Mouse (Mus musculus): ENCODE results near the gene Rab5b.
"Not testable (repeated sequence)": the region's sequence is repeated elsewhere in the genome, so short reads cannot be mapped to it uniquely, and the experiment has no call there.

GRCm38 (mm10) chr10:128711318-128711717, 15.3 kb upstream of the Rab5b start:
- not testable (repeated sequence) for TF ChIP-seq CTCF (IDR thresholded peaks at IDR 0.05); POLR2A (IDR thresholded peaks at IDR 0.05; ENCODE audit: insufficient read depth, low read depth, low read length); EP300 (IDR thresholded peaks at IDR 0.05; ENCODE audit: insufficient read depth, low read depth, low read length)

Measured in heart, adult 2 months (tissue).